Mouse (Mus musculus): ENCODE measurements around the gene Rbpms2. TPM values are rescaled to one million over a fixed set of nuclear protein-coding genes. Genes with fewer than 3 reads are reported as not detected.
A peak's percentile ranks its signal among the peaks of the same experiment; 100 is the strongest.
"Not testable (repeated sequence)": the region's sequence is repeated elsewhere in the genome, so short reads cannot be mapped to it uniquely, and the experiment has no call there.

The Rbpms2 gene
- polyA plus RNA-seq, 1 experiment: 81.8 TPM

DNA sequence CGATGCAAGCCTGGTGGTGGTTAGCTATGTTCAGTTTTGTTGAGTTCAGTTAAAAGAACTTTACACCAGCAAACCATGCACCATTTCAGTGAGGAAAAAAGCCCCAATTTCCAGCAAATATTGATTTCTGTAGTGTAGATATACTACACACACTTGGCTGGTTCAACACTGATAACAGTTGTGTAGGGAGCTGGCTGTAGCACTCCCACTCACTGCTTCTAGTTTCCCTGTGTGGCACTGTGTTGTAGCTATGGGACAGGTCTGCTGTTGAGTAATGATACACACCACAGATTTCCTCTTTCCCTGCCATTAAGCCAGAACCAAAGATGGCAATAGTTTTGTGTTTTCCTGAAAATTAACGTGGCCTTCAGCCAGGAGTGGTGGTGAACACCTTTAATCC lies 55.3 kb downstream of the Rbpms2 start:
- H3K4me3 ChIP-seq (ENCODE audit: insufficient read depth, low read depth, low read length): no peak overlapping the region
- H3K4me1 ChIP-seq (ENCODE audit: control insufficient read depth, insufficient read depth, insufficient read length, low read length): peaks cover 4% of the 10 kb centered on the region
- no peak overlapping the region for H3K27ac ChIP-seq (replicated peaks; ENCODE audit: low read depth, low read length)

DNA sequence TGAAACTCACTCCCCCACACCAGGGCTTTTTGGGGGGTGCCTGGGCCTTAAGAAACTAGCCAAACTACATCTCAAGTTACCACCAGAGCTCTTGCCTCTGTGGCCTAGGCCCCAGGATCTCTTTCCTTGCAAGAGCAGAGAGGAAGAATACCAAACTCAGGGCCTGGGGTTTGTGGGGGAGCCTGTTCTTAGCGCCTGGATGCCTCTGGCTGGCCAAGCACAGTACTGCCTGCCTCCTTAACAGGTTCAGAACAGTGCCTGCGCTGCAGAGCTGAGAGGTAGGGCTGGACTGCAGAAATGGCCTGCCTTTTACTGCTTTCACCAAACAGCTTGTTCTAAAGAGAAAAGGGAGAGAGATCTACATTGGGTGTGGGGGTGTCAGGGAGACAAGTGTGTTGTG lies 60.4 kb downstream of the Rbpms2 start:
- not testable (repeated sequence) for H3K4me3 ChIP-seq (ENCODE audit: insufficient read depth, low read depth, low read length); H3K4me1 ChIP-seq (ENCODE audit: control insufficient read depth, insufficient read depth, insufficient read length, low read length); H3K27ac ChIP-seq (replicated peaks; ENCODE audit: low read depth, low read length)

DNA sequence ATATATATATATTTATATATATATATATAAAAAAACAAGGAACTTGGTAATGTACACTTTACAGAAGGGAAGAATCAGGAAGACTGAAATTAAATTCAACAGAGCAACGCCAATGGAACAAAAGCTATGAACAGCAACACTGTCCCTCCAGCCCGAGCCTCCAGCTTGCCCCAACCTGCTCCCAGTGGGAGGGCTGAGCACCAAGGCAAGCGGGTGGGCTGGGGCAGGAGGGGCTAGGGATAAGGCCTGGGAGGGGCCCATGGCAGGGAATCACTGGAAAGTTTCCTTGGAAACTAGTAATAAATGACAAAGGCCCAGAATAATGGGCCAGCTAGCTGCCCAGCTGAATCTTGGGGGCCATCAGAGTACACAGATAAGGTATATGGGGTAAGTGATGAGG lies 63.0 kb downstream of the Rbpms2 start:
- H3K4me3 ChIP-seq (ENCODE audit: insufficient read depth, low read depth, low read length): no peak overlapping the region
- peaks cover 9% of the 10 kb centered on the region; the same call in 1 of the 2 replicates for H3K4me1 ChIP-seq (ENCODE audit: control insufficient read depth, insufficient read depth, insufficient read length, low read length)
- no peak overlapping the region for H3K27ac ChIP-seq (replicated peaks; ENCODE audit: low read depth, low read length)

DNA sequence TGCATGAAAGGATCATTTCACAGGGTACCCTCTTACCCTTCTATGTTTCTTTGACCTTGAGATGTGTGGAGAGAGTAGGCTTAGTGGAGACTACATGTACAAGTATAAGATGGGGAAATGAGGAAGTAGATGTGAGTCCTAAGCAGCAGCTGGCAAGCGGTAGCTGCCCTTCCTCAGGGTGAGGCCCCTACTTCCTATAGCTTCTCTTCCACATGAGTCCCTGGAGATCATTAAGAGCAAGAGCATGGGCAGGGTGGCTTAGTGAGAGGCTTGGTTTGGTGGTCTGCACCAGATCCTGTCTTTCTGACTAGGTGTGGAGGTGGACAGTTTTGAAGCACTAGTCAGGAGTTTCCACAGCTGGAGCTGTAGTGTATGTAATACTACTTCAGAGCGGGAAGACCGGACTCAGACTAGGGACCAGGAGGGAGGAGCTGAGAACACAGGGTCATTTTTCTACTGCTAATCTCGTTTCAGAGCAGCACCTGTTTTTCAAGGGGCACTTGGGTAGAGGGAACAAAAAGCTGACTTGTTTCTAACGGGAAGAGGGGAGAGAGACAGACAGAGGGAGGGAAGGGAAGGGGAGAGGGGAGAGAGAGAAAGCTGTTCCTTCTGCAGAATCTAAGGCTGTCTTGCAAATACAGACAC lies 63.6 kb downstream of the Rbpms2 start:
- Histone ChIP-seq H3K4me3 (ENCODE audit: insufficient read depth, low read depth, low read length) (no peak overlapping the region), H3K27ac (replicated peaks; ENCODE audit: low read depth, low read length) (no peak overlapping the region), H3K4me1 (ENCODE audit: control insufficient read depth, insufficient read depth, insufficient read length, low read length) (peaks cover 9% of the 10 kb centered on the region; the same call in 1 of the 2 replicates)

DNA sequence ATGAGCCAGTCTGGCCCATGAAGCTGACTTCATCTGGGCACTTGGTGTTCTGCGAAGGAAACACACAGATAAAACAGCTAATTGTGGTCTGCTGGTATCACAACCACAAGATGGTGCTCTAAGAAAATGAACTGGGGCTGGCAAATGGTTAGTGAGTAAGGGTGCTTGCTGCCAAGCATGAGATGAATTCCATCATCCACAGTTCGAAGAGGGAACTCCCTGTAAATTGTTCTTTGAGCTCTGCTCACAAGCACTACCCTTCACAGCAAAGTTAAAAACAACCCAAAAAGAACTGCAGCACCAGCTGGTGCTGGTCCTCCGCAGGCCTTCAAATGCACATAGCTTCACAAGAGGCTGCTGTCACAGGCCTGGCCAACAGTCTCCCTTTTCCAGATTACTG lies 66.2 kb downstream of the Rbpms2 start:
- Histone ChIP-seq H3K4me3 (ENCODE audit: insufficient read depth, low read depth, low read length) (no peak overlapping the region), H3K4me1 (ENCODE audit: control insufficient read depth, insufficient read depth, insufficient read length, low read length) (peaks cover 9% of the 10 kb centered on the region; the same call in 1 of the 2 replicates), H3K27ac (replicated peaks; ENCODE audit: low read depth, low read length) (no peak overlapping the region)

DNA sequence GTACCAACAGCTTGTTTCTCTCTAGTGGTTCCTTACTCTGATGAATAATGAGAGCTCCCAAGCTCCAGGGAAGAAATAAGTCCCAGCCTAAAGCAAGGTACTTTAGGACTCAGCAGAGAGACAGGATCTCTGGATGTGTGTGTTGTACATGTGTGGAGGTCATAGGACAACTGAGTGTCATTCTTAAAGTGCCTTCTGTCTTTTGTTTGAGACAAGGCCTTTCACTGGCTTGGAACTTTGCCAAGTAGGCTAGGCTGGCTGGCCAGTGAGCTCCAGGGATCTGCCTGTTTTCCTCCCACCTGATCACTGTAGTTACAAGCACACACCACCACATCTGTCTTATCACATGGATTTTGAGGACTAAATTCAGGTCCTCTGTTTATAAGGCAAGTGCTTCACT lies 66.9 kb downstream of the Rbpms2 start:
- Histone ChIP-seq H3K4me3 (ENCODE audit: insufficient read depth, low read depth, low read length) (no peak overlapping the region), H3K27ac (replicated peaks; ENCODE audit: low read depth, low read length) (peak overlapping the region; percentile 55), H3K4me1 (ENCODE audit: control insufficient read depth, insufficient read depth, insufficient read length, low read length) (peaks cover 9% of the 10 kb centered on the region; the same call in 1 of the 2 replicates)

DNA sequence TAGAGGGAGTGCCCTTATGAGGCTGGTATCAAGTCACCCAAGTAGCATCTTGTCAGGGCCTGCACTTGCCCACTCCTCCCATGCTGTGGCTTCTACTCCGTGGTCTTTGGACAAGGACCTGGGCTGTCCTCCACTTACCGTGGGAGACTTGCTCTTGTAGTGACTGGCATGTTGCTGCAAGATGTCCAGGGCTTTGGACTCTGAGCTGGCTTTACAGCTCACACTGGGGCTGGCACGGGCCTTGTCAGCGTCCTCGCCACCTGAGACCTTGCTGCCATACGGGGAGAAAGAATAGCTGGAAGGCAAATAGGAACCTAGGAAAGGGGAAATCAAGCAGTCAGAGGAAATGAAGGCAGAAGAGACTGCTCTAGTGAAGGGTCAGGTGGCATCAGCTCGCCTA lies 67.9 kb downstream of the Rbpms2 start:
- Histone ChIP-seq H3K27ac (replicated peaks; ENCODE audit: low read depth, low read length) (no peak overlapping the region), H3K4me1 (ENCODE audit: control insufficient read depth, insufficient read depth, insufficient read length, low read length) (peaks cover 9% of the 10 kb centered on the region), H3K4me3 (ENCODE audit: insufficient read depth, low read depth, low read length) (no peak overlapping the region)

DNA sequence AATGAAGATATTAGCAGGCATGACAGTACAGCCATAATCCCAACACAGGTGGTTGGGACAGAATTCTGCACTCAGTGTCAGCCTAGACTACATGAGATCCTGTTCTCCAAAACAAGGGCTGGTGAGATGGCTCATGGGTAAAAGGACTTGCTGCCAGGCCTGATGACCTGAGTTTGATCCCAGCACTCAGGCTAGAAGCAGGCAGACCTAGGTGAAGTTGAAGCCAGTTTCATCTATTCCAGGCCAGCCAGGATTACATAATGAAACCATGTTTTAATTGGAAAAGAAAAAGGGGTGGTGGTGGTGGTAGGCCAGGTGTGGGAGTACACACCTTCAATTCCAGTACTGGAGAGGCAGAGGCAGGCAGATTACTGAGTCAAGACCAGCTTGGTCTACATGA lies 68.5 kb downstream of the Rbpms2 start:
- H3K4me3 ChIP-seq (ENCODE audit: insufficient read depth, low read depth, low read length): no peak overlapping the region
- H3K27ac ChIP-seq (replicated peaks; ENCODE audit: low read depth, low read length): no peak overlapping the region
- peaks cover 14% of the 10 kb centered on the region for H3K4me1 ChIP-seq (ENCODE audit: control insufficient read depth, insufficient read depth, insufficient read length, low read length)

DNA sequence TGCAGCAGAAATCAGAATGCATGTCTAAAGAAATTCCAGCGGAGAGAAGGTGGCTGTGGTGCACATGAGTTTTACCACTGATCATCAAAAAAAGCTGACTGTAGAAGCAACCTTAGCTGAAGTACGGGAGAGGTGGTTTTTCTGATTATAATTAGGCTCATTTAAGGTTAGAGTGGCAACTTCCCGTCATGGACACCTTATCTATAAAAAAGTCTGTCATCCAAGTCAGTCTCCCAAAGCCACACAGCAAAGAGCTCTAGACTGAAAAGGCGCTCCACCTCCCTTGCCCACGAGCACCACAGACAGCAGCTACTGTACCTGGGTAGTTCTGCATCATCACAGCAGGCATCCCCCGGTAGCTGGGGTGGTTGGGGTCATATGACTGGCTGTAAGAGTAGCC lies 71.1 kb downstream of the Rbpms2 start:
- H3K4me3 ChIP-seq (ENCODE audit: insufficient read depth, low read depth, low read length): no peak overlapping the region
- H3K4me1 ChIP-seq (ENCODE audit: control insufficient read depth, insufficient read depth, insufficient read length, low read length): peaks cover 14% of the 10 kb centered on the region
- no peak overlapping the region for H3K27ac ChIP-seq (replicated peaks; ENCODE audit: low read depth, low read length)

DNA sequence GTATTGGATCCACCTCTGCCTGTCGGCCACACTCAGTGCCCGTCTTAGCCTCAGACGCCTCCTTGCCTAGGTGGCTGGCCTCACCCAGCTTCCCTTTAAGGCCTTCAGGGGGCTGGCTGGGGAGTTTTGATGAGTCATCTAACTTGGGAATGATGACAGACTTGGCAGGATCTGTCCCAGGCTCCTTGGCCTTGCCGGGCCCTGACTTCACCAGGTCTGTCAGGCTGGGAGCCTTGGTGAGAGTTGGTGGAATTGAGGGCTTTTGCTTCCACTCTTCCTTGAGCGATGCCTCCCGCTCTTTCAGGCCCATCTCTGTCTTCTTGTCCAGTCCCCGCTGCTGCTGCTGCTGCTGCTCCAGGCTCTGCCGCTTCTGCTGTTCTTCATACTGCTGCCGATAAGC lies 72.8 kb downstream of the Rbpms2 start:
- Histone ChIP-seq H3K4me1 (ENCODE audit: control insufficient read depth, insufficient read depth, insufficient read length, low read length) (peaks cover 5% of the 10 kb centered on the region), H3K4me3 (ENCODE audit: insufficient read depth, low read depth, low read length) (no peak overlapping the region), H3K27ac (replicated peaks; ENCODE audit: low read depth, low read length) (peak overlapping the region; percentile 65)

DNA sequence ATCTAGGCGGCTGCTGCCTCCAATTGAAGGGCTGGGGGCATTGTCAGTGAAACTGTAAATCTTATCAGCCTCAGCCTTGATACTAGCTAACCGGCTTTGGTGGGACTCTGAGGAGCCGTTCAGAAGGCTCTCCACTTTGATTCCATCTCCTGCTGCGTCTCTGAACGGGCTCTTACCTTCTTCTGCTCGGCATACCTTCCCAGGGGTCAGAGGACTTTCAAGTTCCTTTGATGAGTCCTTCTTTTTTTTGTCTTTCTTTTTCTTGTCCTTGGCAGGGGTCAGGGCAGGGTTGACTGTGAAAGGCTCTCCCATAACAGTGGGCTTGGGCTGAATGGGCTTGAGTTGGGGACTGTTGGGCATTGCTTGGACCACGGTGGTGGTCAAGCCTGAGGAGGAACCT lies 73.8 kb downstream of the Rbpms2 start:
- Histone ChIP-seq H3K4me3 (ENCODE audit: insufficient read depth, low read depth, low read length) (no peak overlapping the region), H3K27ac (replicated peaks; ENCODE audit: low read depth, low read length) (no peak overlapping the region), H3K4me1 (ENCODE audit: control insufficient read depth, insufficient read depth, insufficient read length, low read length) (peaks cover 5% of the 10 kb centered on the region)

DNA sequence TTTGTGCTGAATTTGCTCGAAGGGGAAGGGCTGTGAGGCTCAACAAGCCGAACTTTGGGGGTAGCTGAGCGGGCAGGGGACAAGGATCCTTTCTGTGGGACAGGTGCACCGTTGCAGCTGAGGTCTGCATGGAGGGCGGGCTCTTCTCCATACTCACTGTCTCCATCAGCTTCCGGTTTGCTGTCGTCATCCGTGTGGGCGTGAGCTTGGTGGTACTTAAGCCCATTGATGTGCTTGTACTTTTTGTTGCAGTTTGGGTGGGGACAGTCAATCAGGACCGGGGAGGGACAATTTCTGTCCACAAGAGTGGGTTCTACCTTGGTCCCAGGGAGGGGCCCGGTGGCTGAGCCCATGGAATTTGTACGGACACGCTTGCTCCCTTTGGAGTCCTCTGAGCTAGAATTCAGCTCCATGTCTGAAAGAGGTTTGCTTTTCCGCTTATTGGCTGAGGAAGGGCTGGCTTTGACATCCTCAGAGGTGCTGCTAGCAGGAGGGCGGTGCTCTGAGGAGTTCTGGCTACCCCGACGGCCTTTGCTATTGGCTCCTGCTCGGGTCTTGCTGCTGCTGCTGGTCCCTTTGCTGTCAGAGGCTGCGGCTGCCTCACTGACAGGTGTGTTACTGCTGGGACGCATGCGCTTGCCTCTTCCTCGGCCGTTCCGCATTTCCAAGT lies 74.6 kb downstream of the Rbpms2 start:
- Histone ChIP-seq H3K27ac (replicated peaks; ENCODE audit: low read depth, low read length) (no peak overlapping the region), H3K4me1 (ENCODE audit: control insufficient read depth, insufficient read depth, insufficient read length, low read length) (peaks cover 5% of the 10 kb centered on the region), H3K4me3 (ENCODE audit: insufficient read depth, low read depth, low read length) (no peak overlapping the region)

Other genes with a start within 250 kb of the Rbpms2 start
- 1.0 and 2.7 TPM in 2 replicates for gene Kbtbd13, start 238.0 kb upstream of the Rbpms2 start, polyA plus RNA-seq (2012; ENCODE audit: insufficient read depth, insufficient read length, missing spikeins)
- gene Rasl12, start 231.1 kb upstream of the Rbpms2 start, polyA plus RNA-seq (2012; ENCODE audit: insufficient read depth, insufficient read length, missing spikeins): 138 and 139 TPM in 2 replicates
- gene Slc51b, start 206.7 kb upstream of the Rbpms2 start, polyA plus RNA-seq (2012; ENCODE audit: insufficient read depth, insufficient read length, missing spikeins): not detected in 2 replicates
- 10.1 and 15.0 TPM in 2 replicates for gene Mtfmt, start 193.9 kb upstream of the Rbpms2 start, polyA plus RNA-seq (2012; ENCODE audit: insufficient read depth, insufficient read length, missing spikeins)
- 50.0 and 57.1 TPM in 2 replicates for gene Spg21, start 168.7 kb upstream of the Rbpms2 start, polyA plus RNA-seq (2012; ENCODE audit: insufficient read depth, insufficient read length, missing spikeins)
- gene Ankdd1a, start 109.5 kb upstream of the Rbpms2 start, polyA plus RNA-seq (2012; ENCODE audit: insufficient read depth, insufficient read length, missing spikeins): not detected in 2 replicates
- 6.2 and 7.5 TPM in 2 replicates for gene Plekho2, start 49.6 kb upstream of the Rbpms2 start, polyA plus RNA-seq (2012; ENCODE audit: insufficient read depth, insufficient read length, missing spikeins)
- gene Pif1, start 42.5 kb upstream of the Rbpms2 start, polyA plus RNA-seq (2012; ENCODE audit: insufficient read depth, insufficient read length, missing spikeins): not detected in 2 replicates
- 52.7 and 66.3 TPM in 2 replicates for gene Oaz2, start 38.4 kb downstream of the Rbpms2 start, polyA plus RNA-seq (2012; ENCODE audit: insufficient read depth, insufficient read length, missing spikeins)
- gene Zfp609, start 197.9 kb downstream of the Rbpms2 start, polyA plus RNA-seq (2012; ENCODE audit: insufficient read depth, insufficient read length, missing spikeins): 8.8 and 12.2 TPM in 2 replicates

Measured in brown adipose tissue, adult 24 weeks (tissue).